Mouse (Mus musculus) stomach, embryonic 16.5 days (tissue): ENCODE results near the gene Majin. TPM values are rescaled to one million over a fixed set of nuclear protein-coding genes. Genes with fewer than 3 reads are reported as not detected.

ENCODE experiments used
- ATAC-seq: fragments of 200-750 bp; cut with Nextera tagmentation; 2 replicates; pipeline ENCODE4 v1.8.0; 2017; ENCODE audit warnings: moderate number of reproducible peaks, moderate TSS enrichment; ENCODE audit not compliant: insufficient read depth, low FRiP score
- H3K27ac ChIP-seq: fragments of 300-500 bp; sonication (generic); 2 replicates; pipeline ENCODE4 v1.5.1; 2014; ENCODE audit warnings: low read length
- H3K27me3 ChIP-seq: fragments of 300-500 bp; sonication (generic); 2 replicates; pipeline ENCODE4 v1.6.1; 2014; ENCODE audit warnings: low read length, control low read depth, mixed read lengths; ENCODE audit not compliant: control insufficient read depth, insufficient read depth
- H3K36me3 ChIP-seq: fragments of 300-500 bp; sonication (generic); 2 replicates; pipeline ENCODE4 v1.6.1; 2014; ENCODE audit warnings: low read length; ENCODE audit not compliant: control insufficient read depth, insufficient read depth
- H3K4me1 ChIP-seq: fragments of 300-500 bp; sonication (generic); 2 replicates; pipeline ENCODE4 v1.6.1; 2014; ENCODE audit warnings: low read length, control low read depth, mixed read lengths; ENCODE audit not compliant: control insufficient read depth, insufficient read depth
- H3K4me2 ChIP-seq: fragments of 300-500 bp; sonication (generic); 2 replicates; pipeline ENCODE4 v1.6.1; 2014; ENCODE audit warnings: low read depth, low read length, mixed read lengths
- H3K4me3 ChIP-seq: fragments of 300-500 bp; sonication (generic); replicated peaks from 2 replicates; pipeline ENCODE4 v1.5.1; 2014; ENCODE audit warnings: mild to moderate bottlenecking, low read length
- H3K9ac ChIP-seq: fragments of 300-500 bp; sonication (generic); 2 replicates; pipeline ENCODE4 v1.6.1; 2014; ENCODE audit warnings: low read length
- H3K9me3 ChIP-seq: fragments of 300-500 bp; sonication (generic); replicated peaks from 2 replicates; pipeline ENCODE4 v1.6.1; 2016; ENCODE audit warnings: low read length, control low read depth; ENCODE audit not compliant: control insufficient read depth
- WGBS: fragments of 180-500 bp; shearing (Covaris S2); extraction: QIAGEN DNeasy Blood & Tissue Kit; methylation state at CpG from one replicate; pipeline ENCODE4 v1.1.7; 2014; 5-methylcytosine and 5-hydroxymethylcytosine counted together
- polyA plus RNA-seq: library from polyadenylated mRNA; unstranded; fragments of >200 nt; fragmentation: Nextera tagmentation; extraction: Ambion mirVana; gene quantifications from 2 replicates; pipeline ENCODE4 v1.2.1, GENCODE M21; 2015

Majin gene
- polyA plus RNA-seq, 1 experiment from 2014 or later, result not detected

DNA sequence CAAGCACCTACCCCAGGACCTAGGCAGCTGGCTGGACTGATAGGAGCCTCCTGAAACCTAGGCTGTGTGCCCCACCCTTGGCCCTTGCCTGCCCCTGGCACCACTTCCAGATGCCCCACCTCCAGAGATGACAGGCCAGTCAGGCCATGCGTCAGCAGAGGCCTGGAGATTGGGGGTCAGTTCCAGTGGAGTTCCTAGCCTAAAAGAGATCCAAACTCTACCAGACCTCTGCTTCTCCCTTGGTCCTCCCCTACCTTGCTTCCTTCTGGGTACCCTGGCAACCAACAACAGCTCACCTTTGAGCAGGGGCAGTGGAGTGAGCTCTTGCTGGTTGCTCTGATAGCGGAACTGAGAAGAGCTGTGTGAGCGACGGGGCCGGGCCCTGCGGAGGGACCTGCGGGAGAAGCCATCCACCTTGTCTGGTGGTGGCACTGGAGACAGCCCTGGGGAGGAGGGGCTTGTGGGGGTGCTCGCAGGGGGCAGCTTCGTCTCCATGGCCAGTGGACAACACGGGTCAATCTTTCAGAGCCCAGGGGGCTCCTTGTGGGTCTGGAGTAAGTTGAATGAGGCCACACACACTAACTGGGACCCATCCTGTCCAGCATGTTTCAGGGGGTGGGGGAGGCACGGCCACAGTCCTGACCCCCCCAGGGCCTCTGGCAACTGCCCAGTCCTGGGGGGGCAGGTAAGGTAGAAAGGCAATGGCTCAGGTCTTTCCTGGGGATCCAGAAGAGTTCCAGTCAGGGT, 50.3 kb downstream of the Majin start:
- H3K9me3 ChIP-seq, result no peaks in the 10 kb centered on the region
- no peaks in the 10 kb centered on the region for H3K27me3 ChIP-seq
- H3K4me1 ChIP-seq, result peaks cover 19% of the 10 kb centered on the region
- 73% methylated on average over 11 of the region's 11 CpGs for WGBS
- H3K27ac ChIP-seq, result no peak overlapping the region
- H3K36me3 ChIP-seq, result 0 out of 2 replicates have a peak, but pooled peaks cover 2% of the 10 kb centered on the region
- H3K4me3 ChIP-seq, result peak overlapping the region; percentile 60
- H3K4me2 ChIP-seq, result peak overlapping the region; percentile 92
- ATAC-seq, result no peak
- H3K9ac ChIP-seq, result peak overlapping the region; percentile 76

DNA sequence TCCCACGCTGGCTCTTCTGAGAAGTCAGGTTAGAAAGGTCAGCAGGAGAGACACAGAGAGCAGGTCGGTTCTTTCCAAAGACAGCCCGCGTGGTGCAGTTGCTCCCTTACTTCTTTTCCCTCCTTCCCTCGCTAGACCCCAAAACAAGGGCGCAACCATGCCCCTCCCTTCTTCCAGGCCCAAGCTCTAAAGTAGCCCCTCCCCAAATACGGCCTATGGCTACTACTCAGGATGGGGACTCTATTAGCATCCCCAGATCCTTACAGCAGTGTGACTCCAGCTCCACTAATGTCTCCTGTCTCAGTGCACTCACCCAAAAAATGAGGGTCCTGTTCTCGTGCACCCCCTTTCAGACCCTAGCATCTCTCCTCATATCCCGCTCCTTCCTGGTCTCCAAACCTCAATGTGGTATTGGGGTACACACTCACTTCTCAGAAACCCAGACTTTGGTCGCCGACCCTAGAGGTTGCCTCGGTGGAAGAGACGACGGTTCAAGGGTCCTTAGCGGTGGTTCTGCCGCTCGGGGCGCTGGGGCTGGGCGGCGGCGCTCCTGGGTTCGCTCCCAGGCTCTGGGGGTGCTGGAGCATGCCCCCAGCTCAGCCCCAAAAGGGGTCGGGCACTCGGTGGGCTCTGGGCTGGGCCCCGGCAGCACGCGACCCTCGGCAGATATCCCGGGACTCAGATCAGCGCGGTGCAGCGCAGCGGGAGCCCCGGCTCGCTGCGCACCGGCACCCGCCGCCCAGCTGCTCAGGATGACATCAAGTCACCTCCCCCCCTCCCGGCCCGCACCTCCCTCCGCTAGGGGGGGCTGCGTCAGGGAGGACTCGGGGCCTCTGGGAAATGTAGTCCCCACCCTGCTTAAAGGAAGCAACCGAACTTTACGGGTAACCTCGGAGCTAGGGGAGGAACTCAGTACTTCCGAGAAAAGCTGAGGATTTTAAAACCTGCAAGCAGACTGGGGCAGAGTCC, 51.2 kb downstream of the Majin start, which contains the start of gene Ppp2r5b:
Ppp2r5b (minus strand) TSS at position 789 of the 969 bp plus-strand sequence.
- Histone ChIP-seq H3K4me3 (peak within 1 kb of the TSS; percentile 60), H3K9me3 (no peaks in the 10 kb centered on the region), H3K27ac (peak within 1 kb of the TSS; percentile 100), H3K4me1 (peaks cover 19% of the 10 kb centered on the region), H3K27me3 (no peaks in the 10 kb centered on the region), H3K4me2 (peak within 1 kb of the TSS; percentile 92), H3K36me3 (no peaks in the 10 kb centered on the region), H3K9ac (peak within 1 kb of the TSS; percentile 76)
- ATAC-seq, result peak; percentile 93
- 3% methylated on average over 48 of the region's 48 CpGs for whole genome bisulfite sequencing

DNA sequence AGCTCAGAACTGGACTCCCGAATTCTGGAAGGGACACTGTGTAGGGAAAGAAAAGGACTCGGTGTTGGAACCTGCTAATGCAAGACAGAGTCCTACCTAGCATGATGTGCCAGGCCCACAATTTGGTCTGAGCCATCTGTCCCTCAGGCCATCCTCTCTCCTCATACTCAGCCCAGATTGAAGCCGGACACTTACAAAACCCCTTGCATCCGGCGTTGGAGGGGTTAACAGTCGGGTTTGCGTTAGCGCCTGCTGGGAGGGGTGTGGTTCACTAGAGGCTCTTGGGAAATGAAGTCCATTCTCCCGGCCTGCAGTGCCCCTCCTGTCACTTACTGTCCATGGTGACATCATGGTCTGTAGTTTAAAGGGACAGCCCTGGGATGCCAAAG, 51.9 kb downstream of the Majin start:
- WGBS, result under 1% methylated on average over 9 of the region's 9 CpGs
- H3K4me2 ChIP-seq, result peak overlapping the region; percentile 92
- H3K27ac ChIP-seq, result peak overlapping the region; percentile 100
- H3K27me3 ChIP-seq, result no peaks in the 10 kb centered on the region
- peak; percentile 90 for ATAC-seq
- peaks cover 19% of the 10 kb centered on the region for H3K4me1 ChIP-seq
- H3K9ac ChIP-seq, result peak overlapping the region; percentile 76
- H3K4me3 ChIP-seq, result peak overlapping the region; percentile 60
- no peaks in the 10 kb centered on the region for H3K36me3 ChIP-seq
- no peaks in the 10 kb centered on the region for H3K9me3 ChIP-seq

DNA sequence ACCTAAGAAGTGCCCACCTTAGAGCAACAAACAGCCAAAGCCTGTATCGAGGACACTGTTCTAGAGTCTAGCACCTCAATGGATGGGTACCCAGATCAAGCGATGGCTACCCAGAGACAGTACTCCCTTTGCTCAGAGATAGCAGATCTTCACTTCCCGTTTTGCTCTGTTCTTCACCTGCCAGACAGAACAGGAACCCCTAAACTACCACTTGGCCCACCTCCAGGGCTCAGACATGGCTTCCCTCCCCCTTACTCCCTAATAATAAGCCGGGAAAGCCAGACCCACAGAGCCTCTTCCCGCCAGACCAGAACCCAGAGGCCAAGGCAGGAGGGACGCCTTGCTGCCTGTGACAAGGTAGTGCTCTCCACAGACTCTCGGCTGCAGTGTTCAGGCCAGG, 52.7 kb downstream of the Majin start:
- no peak overlapping the region for H3K27ac ChIP-seq
- no peak for ATAC-seq

DNA sequence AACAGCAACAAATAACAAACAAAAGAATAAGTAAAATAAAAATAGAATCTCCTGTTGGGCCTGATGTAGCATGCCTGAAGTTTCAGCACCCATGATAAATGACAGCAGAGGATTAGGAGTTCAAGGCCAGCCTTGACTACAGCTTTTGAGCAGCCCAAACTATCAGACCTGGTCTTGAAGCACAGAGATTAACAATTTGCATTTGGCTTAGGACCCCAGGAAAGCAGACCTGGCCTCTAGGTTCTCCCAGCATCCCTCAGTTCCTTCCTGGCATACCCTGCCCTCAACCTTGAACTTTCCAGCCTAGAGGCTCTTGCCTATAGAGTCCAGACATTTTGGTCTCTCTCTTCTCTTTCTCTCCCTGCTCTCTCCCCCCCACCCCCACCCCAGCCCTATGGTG, 54.6 kb downstream of the Majin start:
- H3K27me3 ChIP-seq, result no peaks in the 10 kb centered on the region
- H3K27ac ChIP-seq, result no peak overlapping the region
- no peaks in the 10 kb centered on the region for H3K9me3 ChIP-seq
- no peaks in the 10 kb centered on the region for H3K36me3 ChIP-seq
- no peak overlapping the region for H3K4me2 ChIP-seq
- ATAC-seq, result no peak
- no peak overlapping the region for H3K4me3 ChIP-seq
- H3K4me1 ChIP-seq, result peaks cover 27% of the 10 kb centered on the region
- H3K9ac ChIP-seq, result no peak overlapping the region

More for the DNA sequence above, 52.7 kb downstream of the Majin start:
- peaks cover 19% of the 10 kb centered on the region for H3K4me1 ChIP-seq
- H3K9me3 ChIP-seq, result no peaks in the 10 kb centered on the region
- no peak overlapping the region for H3K9ac ChIP-seq
- no peaks in the 10 kb centered on the region for H3K27me3 ChIP-seq
- no peaks in the 10 kb centered on the region for H3K36me3 ChIP-seq
- H3K4me2 ChIP-seq, result no peak overlapping the region
- WGBS, result 71% methylated on average over 7 of the region's 7 CpGs
- no peak overlapping the region for H3K4me3 ChIP-seq

DNA sequence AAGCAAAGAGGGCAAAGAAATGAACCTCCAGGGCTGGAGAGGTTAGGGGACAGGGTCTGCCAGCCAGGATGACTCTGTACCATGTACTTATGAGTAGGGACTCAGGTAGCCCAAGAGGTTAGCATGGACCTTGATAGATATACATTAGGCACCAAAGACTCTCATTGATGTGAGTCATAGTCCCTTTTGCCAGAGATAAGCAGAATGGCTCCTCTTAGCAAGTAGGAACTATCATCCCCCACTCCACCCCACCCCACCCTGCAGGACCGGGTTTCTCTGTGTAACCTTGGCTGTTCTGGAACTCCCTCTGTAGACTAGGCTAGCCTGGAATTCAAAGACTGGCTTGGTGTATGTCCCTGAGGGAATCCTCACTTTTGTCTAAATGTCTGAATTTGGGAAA, 55.9 kb downstream of the Majin start:
- Histone ChIP-seq H3K36me3 (no peaks in the 10 kb centered on the region), H3K27ac (no peak overlapping the region), H3K9me3 (no peaks in the 10 kb centered on the region), H3K9ac (no peak overlapping the region), H3K4me2 (no peak overlapping the region), H3K4me1 (peaks cover 17% of the 10 kb centered on the region), H3K27me3 (no peaks in the 10 kb centered on the region), H3K4me3 (no peak overlapping the region)
- no peak for ATAC-seq
- 48% methylated on average over 1 of the region's 1 CpGs for WGBS

DNA sequence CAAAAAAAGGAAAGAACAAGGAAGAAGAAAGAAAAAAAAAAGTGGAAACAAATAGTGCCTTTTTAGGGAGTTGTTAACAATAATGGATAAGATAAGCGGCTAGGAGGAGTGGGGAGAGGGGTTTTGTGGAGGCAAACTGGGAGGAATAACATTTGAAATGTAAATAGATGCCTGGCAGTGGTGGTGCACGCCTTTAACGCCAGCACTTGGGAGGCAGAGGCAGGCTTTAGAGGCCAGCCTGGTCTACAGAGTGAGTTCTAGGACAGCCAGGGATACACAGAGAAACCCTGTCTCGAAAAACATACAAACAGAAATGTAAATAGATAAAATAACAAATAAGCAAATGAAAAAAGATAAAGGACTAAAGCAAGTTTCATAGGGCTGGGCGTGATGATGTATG, 56.5 kb downstream of the Majin start:
- H3K9me3 ChIP-seq, result no peaks in the 10 kb centered on the region
- 25% methylated on average over 5 of the region's 5 CpGs for WGBS

DNA sequence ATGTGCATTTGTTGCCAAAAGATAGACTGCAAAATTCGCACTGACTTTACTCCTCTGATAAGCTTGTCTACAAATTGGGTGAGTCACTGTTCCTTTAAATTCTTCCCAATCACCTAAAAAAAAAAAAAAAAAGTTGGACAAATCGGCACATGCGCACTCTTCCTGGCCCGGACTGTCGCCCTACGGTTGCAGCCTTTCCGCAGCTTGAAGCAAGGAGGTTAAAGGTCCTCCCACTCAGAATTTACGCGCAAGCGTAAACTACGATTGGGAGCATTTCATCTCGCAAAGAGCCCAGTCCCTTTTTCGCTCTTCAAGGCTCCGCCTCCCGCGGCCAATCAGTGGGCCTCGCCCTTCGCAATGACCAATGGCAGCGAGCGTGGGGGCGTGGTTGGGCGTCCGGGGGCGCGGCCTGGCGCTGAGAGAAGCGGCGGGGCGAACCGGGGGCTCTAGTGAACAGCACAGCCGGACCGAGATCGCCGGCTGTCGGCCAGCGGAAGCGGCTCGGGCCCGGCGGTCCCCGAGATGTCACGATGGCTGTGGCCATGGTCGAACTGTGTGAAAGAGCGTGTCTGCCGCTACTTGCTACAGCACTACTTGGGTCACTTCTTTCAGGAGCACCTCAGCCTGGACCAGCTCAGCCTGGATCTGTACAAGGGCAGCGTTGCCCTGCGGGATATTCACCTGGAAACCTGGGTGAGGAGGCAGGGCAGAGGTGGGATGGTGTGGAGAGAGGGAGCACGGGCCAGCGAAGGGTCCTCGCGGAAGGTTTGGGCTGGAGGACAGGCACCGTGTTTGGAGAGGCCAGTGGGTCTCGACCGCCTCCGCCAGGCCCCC, 57.3 kb downstream of the Majin start, which contains the start of gene Atg2a:
Atg2a (plus strand) TSS at position 395 of the 834 bp plus-strand sequence.
- under 1% methylated on average over 55 of the region's 55 CpGs for WGBS
- Histone ChIP-seq H3K27me3 (no peaks in the 10 kb centered on the region), H3K4me2 (peak within 1 kb of the TSS; percentile 80)

More for the DNA sequence above, 56.5 kb downstream of the Majin start:
- H3K4me2 ChIP-seq, result peak overlapping the region; percentile 38
- ATAC-seq, result no peak
- H3K36me3 ChIP-seq, result 0 out of 2 replicates have a peak, but pooled peaks cover 3% of the 10 kb centered on the region
- peaks cover 16% of the 10 kb centered on the region for H3K4me1 ChIP-seq
- 0 out of 2 replicates have a peak overlapping the region, but pooled peaks have one; percentile 40 for H3K9ac ChIP-seq
- no peaks in the 10 kb centered on the region for H3K27me3 ChIP-seq
- peak overlapping the region; percentile 54 for H3K27ac ChIP-seq
- peak overlapping the region; percentile 20 for H3K4me3 ChIP-seq

More for the DNA sequence above, 57.3 kb downstream of the Majin start, which contains the start of gene Atg2a:
- peak within 1 kb of the TSS; percentile 69 for H3K4me3 ChIP-seq
- ATAC-seq, result peak; percentile 95
- H3K9me3 ChIP-seq, result no peaks in the 10 kb centered on the region
- H3K36me3 ChIP-seq, result peaks cover 6% of the 10 kb centered on the region; the same call in 1 of the 2 replicates
- peak within 1 kb of the TSS; percentile 56 for H3K27ac ChIP-seq
- peaks cover 13% of the 10 kb centered on the region for H3K4me1 ChIP-seq
- peak within 1 kb of the TSS; percentile 81 for H3K9ac ChIP-seq
